Mouse (Mus musculus): ENCODE measurements around the gene Bex2. TPM values are rescaled to one million over a fixed set of nuclear protein-coding genes. Genes with fewer than 3 reads are reported as not detected.
"Not testable (repeated sequence)": the region's sequence is repeated elsewhere in the genome, so short reads cannot be mapped to it uniquely, and the experiment has no call there.

Gene Bex2
- 0.62 and 1.5 TPM in 2 replicates for polyA plus RNA-seq (2012; rRNA removed)

- not testable (repeated sequence) for H3K27me3 ChIP-seq (replicated peaks; ENCODE audit: control insufficient read depth, insufficient read depth, low read length); H3K4me1 ChIP-seq (ENCODE audit: control insufficient read depth, insufficient read depth, low read length); H3K4me3 ChIP-seq (ENCODE audit: insufficient read depth, low read depth, low read length); H3K36me3 ChIP-seq (ENCODE audit: control insufficient read depth, insufficient read depth, low read length); H3K27ac ChIP-seq (ENCODE audit: insufficient read depth, low read depth, low read length); DNase-seq
- no CpG with 5 or more reads among the region's 32 CpGs for WGBS
These were observed at the start of gene Bex2 for GRCm38 (mm10) chrX:136068020-136068419. Gene Bex2 (minus strand): TSS chrX:136068236.

GRCm38 (mm10) chrX:136115419-136115961 is 47.5 kb upstream of the Bex2 start:
- no peak overlapping the region for H3K4me3 ChIP-seq (ENCODE audit: insufficient read depth, low read depth, low read length)
- no peak for DNase-seq
- no peaks in the 10 kb centered on the region for H3K36me3 ChIP-seq (ENCODE audit: control insufficient read depth, insufficient read depth, low read length)
- H3K4me1 ChIP-seq (ENCODE audit: control insufficient read depth, insufficient read depth, low read length): no peaks in the 10 kb centered on the region
- no peak for TF ChIP-seq CTCF (conservative IDR thresholded peaks at IDR 0.05; ENCODE audit: insufficient read depth, insufficient read length, low read depth, low read length)
- no peaks in the 10 kb centered on the region for H3K27me3 ChIP-seq (replicated peaks; ENCODE audit: control insufficient read depth, insufficient read depth, low read length)
- no peak overlapping the region for H3K27ac ChIP-seq (ENCODE audit: insufficient read depth, low read depth, low read length)
- WGBS: 2% methylated on average over 23 of the region's 23 CpGs

GRCm38 (mm10) chrX:136115015-136115414 is 47.0 kb upstream of the Bex2 start:
- 20% methylated on average over 4 of the region's 4 CpGs for WGBS
- TF ChIP-seq POLR2A (IDR thresholded peaks at IDR 0.05; ENCODE audit: low read depth, low read length) (no peak), CTCF (conservative IDR thresholded peaks at IDR 0.05; ENCODE audit: insufficient read depth, insufficient read length, low read depth, low read length) (no peak)
- H3K4me3 ChIP-seq (ENCODE audit: insufficient read depth, low read depth, low read length): no peak overlapping the region
- no peaks in the 10 kb centered on the region for H3K4me1 ChIP-seq (ENCODE audit: control insufficient read depth, insufficient read depth, low read length)
- H3K27me3 ChIP-seq (replicated peaks; ENCODE audit: control insufficient read depth, insufficient read depth, low read length): no peaks in the 10 kb centered on the region
- no peaks in the 10 kb centered on the region for H3K36me3 ChIP-seq (ENCODE audit: control insufficient read depth, insufficient read depth, low read length)
- no peak overlapping the region for H3K27ac ChIP-seq (ENCODE audit: insufficient read depth, low read depth, low read length)
- DNase-seq: no peak

- DNase-seq: peak; percentile 42
- no peaks in the 10 kb centered on the region for H3K27me3 ChIP-seq (replicated peaks; ENCODE audit: control insufficient read depth, insufficient read depth, low read length)
- 30% methylated on average over 6 of the region's 6 CpGs for WGBS
These were observed 39.9 kb upstream of the Bex2 start for GRCm38 (mm10) chrX:136107942-136108341.

GRCm38 (mm10) chrX:136104724-136105088 is 36.7 kb upstream of the Bex2 start:
- H3K27ac ChIP-seq (ENCODE audit: insufficient read depth, low read depth, low read length): no peak overlapping the region
- H3K4me1 ChIP-seq (ENCODE audit: control insufficient read depth, insufficient read depth, low read length): no peaks in the 10 kb centered on the region
- TF ChIP-seq CTCF (conservative IDR thresholded peaks at IDR 0.05; ENCODE audit: insufficient read depth, insufficient read length, low read depth, low read length): no peak
- no peak for TF ChIP-seq POLR2A (IDR thresholded peaks at IDR 0.05; ENCODE audit: low read depth, low read length)
- H3K4me3 ChIP-seq (ENCODE audit: insufficient read depth, low read depth, low read length): no peak overlapping the region
- no peaks in the 10 kb centered on the region for H3K36me3 ChIP-seq (ENCODE audit: control insufficient read depth, insufficient read depth, low read length)
- DNase-seq: no peak
- H3K27me3 ChIP-seq (replicated peaks; ENCODE audit: control insufficient read depth, insufficient read depth, low read length): no peaks in the 10 kb centered on the region
- 53% methylated on average over 3 of the region's 3 CpGs for WGBS

More at GRCm38 (mm10) chrX:136107942-136108341, 39.9 kb upstream of the Bex2 start:
- Histone ChIP-seq H3K4me3 (ENCODE audit: insufficient read depth, low read depth, low read length) (no peak overlapping the region), H3K36me3 (ENCODE audit: control insufficient read depth, insufficient read depth, low read length) (no peaks in the 10 kb centered on the region), H3K4me1 (ENCODE audit: control insufficient read depth, insufficient read depth, low read length) (no peaks in the 10 kb centered on the region), H3K27ac (ENCODE audit: insufficient read depth, low read depth, low read length) (no peak overlapping the region)
- TF ChIP-seq CTCF (conservative IDR thresholded peaks at IDR 0.05; ENCODE audit: insufficient read depth, insufficient read length, low read depth, low read length) (peak; percentile 47), POLR2A (IDR thresholded peaks at IDR 0.05; ENCODE audit: low read depth, low read length) (no peak)

GRCm38 (mm10) chrX:136104046-136104723 is 36.1 kb upstream of the Bex2 start:
- WGBS: 72% methylated on average over 4 of the region's 4 CpGs
- no peaks in the 10 kb centered on the region for H3K4me1 ChIP-seq (ENCODE audit: control insufficient read depth, insufficient read depth, low read length)
- no peaks in the 10 kb centered on the region for H3K36me3 ChIP-seq (ENCODE audit: control insufficient read depth, insufficient read depth, low read length)

GRCm38 (mm10) chrX:136094421-136094820 is 26.4 kb upstream of the Bex2 start:
- no peaks in the 10 kb centered on the region for H3K36me3 ChIP-seq (ENCODE audit: control insufficient read depth, insufficient read depth, low read length)
- no peak for TF ChIP-seq CTCF (conservative IDR thresholded peaks at IDR 0.05; ENCODE audit: insufficient read depth, insufficient read length, low read depth, low read length)
- no peak for TF ChIP-seq POLR2A (IDR thresholded peaks at IDR 0.05; ENCODE audit: low read depth, low read length)
- 46% methylated on average over 2 of the region's 2 CpGs for WGBS
- H3K4me1 ChIP-seq (ENCODE audit: control insufficient read depth, insufficient read depth, low read length): no peaks in the 10 kb centered on the region
- no peak overlapping the region for H3K4me3 ChIP-seq (ENCODE audit: insufficient read depth, low read depth, low read length)
- H3K27ac ChIP-seq (ENCODE audit: insufficient read depth, low read depth, low read length): no peak overlapping the region
- H3K27me3 ChIP-seq (replicated peaks; ENCODE audit: control insufficient read depth, insufficient read depth, low read length): no peaks in the 10 kb centered on the region
- DNase-seq: no peak

More at GRCm38 (mm10) chrX:136104046-136104723, 36.1 kb upstream of the Bex2 start:
- H3K27me3 ChIP-seq (replicated peaks; ENCODE audit: control insufficient read depth, insufficient read depth, low read length): no peaks in the 10 kb centered on the region
- no peak overlapping the region for H3K27ac ChIP-seq (ENCODE audit: insufficient read depth, low read depth, low read length)
- DNase-seq: no peak
- TF ChIP-seq CTCF (conservative IDR thresholded peaks at IDR 0.05; ENCODE audit: insufficient read depth, insufficient read length, low read depth, low read length): no peak
- TF ChIP-seq POLR2A (IDR thresholded peaks at IDR 0.05; ENCODE audit: low read depth, low read length): no peak
- no peak overlapping the region for H3K4me3 ChIP-seq (ENCODE audit: insufficient read depth, low read depth, low read length)

Data from kidney, adult 2 months (tissue).